8 mouse cellular contexts compared by ENCODE assay signal in genomic region chr8:89317514-89318289, GRCm38 (mm10).
DNase-seq lines count a peak whose midpoint lies in the region; ATAC-seq lines count a peak whose summit lies in the region.

No protein-coding gene starts in this region.

- ATAC-seq in heart, embryonic 13.5 days (ENCODE audit: extremely low read depth, insufficient number of reproducible peaks, low FRiP score, low TSS enrichment) = no peak
- ATAC-seq in forebrain, embryonic 13.5 days = peak; percentile 69; the same call in 1 of the 2 replicates
- ATAC-seq in lung, embryonic 15.5 days (ENCODE audit: borderline replicate concordance, extremely low read depth, low FRiP score, low TSS enrichment) = no peak
- no peak for ATAC-seq in activated CD4-positive, CD25-positive, alpha-beta regulatory T cell, adult 4 months

- H3K4me2 ChIP-seq in heart, embryonic 13.5 days = peak overlapping the region; percentile 61
- peak overlapping the region; percentile 45 for H3K4me2 ChIP-seq in forebrain, embryonic 13.5 days
- peak overlapping the region; percentile 41 for H3K4me2 ChIP-seq in lung, embryonic 15.5 days

- intact Hi-C loops in heart, postnatal 10 days (cut with DNase I) = no loop called here

- no peak overlapping the region for H3K27ac ChIP-seq in heart, embryonic 13.5 days (replicated peaks)
- H3K27ac ChIP-seq in forebrain, embryonic 13.5 days = peak overlapping the region; percentile 77
- no peak overlapping the region for H3K27ac ChIP-seq in lung, embryonic 15.5 days

- no peak for DNase-seq in heart, postnatal 10 days
- DNase-seq in kidney, postnatal 10 days = peak; percentile 72
- no peak for DNase-seq in cerebellum, postnatal 14 days
- DNase-seq in adrenal gland, adult 2 months = no peak

- no peak overlapping the region for H3K9ac ChIP-seq in heart, embryonic 13.5 days
- H3K9ac ChIP-seq in forebrain, embryonic 13.5 days = peak overlapping the region; percentile 37; the same call in 1 of the 2 replicates
- H3K9ac ChIP-seq in lung, embryonic 15.5 days = no peak overlapping the region

- H3K36me3 ChIP-seq in heart, embryonic 13.5 days = no peaks in the 10 kb centered on the region
- no peaks in the 10 kb centered on the region for H3K36me3 ChIP-seq in forebrain, embryonic 13.5 days (ENCODE audit: poor library complexity, severe bottlenecking)
- no peaks in the 10 kb centered on the region for H3K36me3 ChIP-seq in lung, embryonic 15.5 days

- 31% methylated on average over 18 of the region's 18 CpGs for WGBS in heart, embryonic 13.5 days
- 23% methylated on average over 18 of the region's 18 CpGs for WGBS in forebrain, embryonic 13.5 days
- WGBS in lung, embryonic 15.5 days = 15% methylated on average over 18 of the region's 18 CpGs

- H3K9me3 ChIP-seq in heart, embryonic 13.5 days = no peaks in the 10 kb centered on the region
- no peaks in the 10 kb centered on the region for H3K9me3 ChIP-seq in forebrain, embryonic 13.5 days (replicated peaks)
- H3K9me3 ChIP-seq in lung, embryonic 15.5 days = no peaks in the 10 kb centered on the region

- H3K4me3 ChIP-seq in heart, embryonic 13.5 days = peak overlapping the region; percentile 32
- no peak overlapping the region for H3K4me3 ChIP-seq in forebrain, embryonic 13.5 days
- H3K4me3 ChIP-seq in lung, embryonic 15.5 days = peak overlapping the region; percentile 14; the same call in 1 of the 2 replicates

- no peaks in the 10 kb centered on the region for H3K27me3 ChIP-seq in heart, embryonic 13.5 days (replicated peaks)
- no peaks in the 10 kb centered on the region for H3K27me3 ChIP-seq in forebrain, embryonic 13.5 days
- no peaks in the 10 kb centered on the region for H3K27me3 ChIP-seq in lung, embryonic 15.5 days

- no peaks in the 10 kb centered on the region for H3K4me1 ChIP-seq in heart, embryonic 13.5 days
- H3K4me1 ChIP-seq in forebrain, embryonic 13.5 days = peaks cover 41% of the 10 kb centered on the region
- peaks cover 7% of the 10 kb centered on the region; the same call in 1 of the 2 replicates for H3K4me1 ChIP-seq in lung, embryonic 15.5 days
